Mouse (Mus musculus) kidney, adult 9 months (tissue): ENCODE results near the gene Taf4.

ENCODE experiments used
- DNase-seq: peaks from one replicate; pipeline ENCODE4 v3.0.0; 2022

Gene Taf4

DNA sequence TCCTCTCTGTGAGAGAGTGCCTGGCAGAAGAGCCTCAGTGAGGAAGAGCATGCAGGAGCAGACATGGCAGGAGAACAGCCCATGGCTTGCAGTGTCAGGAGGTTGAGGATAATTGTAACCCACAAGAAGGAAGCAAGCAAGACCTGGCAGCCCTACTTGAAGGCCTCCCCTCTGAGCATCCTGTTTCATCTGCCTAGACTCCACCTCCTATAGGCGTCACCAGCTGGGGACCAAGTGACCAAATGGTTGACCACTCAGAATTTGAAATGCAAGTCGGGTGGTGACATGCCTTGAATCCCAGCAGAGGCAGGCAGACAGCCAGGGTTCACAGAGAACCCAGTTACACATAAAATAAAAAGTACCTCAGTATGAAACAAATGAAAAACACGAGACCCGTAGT is 4.2 kb upstream of the Taf4 start:
- DNase-seq = no peak

DNA sequence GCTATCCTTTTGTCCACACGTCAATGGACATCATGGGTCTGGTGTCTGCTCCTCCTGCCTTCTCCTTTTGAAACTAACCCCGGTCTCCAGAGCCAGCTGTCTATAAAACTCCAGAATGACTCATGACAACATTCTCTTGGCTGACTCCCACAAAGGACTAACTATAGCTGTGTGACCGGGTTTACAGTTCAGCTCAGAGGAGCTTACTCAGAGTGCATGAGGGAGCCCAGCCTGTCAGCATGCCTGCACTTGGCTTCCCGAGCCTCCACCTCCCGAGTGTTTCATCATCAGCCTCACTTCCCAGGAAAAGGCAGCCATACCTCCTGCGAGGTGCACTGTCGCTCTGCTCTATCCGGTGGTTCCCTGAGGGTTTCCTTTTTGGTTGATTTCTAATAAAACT is 3.4 kb upstream of the Taf4 start:
- DNase-seq = no peak

DNA sequence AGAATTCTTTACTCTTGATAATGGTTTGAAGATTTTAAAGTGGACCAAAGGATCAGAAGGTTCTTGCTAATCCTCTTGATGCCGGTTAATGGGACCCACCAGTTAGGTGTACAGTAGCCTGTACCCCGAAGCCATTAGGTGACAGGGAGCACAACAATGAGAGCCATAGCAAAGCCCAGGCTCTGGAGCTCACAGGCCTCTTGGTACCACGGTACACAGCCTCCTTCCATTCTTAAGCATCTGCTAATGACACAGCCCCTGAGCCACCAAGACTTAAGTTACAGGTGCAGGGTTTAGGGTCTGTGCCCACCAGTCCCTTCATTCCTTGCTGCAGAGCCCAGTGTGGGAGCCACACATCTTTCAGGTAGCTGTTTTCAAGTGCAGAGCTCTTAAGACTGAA is 1.8 kb upstream of the Taf4 start:
- no peak for DNase-seq

DNA sequence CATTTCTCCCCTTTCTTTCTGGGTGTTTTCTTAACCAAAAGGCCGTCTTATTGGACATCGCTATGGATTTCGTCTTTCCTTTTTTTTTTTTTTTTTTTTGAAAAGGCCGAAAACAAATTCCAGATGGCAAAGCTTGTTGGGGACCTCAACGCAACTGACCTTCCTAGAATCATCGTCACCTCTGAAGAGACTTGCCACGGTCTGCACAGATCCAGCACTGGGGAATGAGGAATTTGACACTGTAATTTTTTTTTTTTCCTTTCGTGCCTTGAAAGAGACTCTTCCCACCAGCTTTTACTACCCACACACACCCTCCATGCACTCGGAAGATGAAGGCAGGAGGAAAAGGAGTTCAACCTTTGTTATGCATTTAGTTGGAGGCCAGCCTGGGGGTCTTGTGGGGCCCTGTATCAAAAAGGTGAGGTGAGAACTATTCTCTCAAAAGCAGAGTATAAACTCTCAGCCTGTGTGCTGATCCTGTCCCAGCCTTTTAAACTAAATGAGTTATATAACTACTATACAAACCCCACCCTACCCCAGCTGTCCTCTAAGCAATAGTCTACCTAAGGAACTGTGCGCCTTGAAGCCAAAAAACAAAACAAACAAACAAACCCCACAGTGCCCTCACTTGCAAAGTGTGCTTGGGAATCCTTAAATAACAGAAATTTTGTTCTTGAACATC is 1.0 kb upstream of the Taf4 start:
- peak; percentile 24 for DNase-seq

DNA sequence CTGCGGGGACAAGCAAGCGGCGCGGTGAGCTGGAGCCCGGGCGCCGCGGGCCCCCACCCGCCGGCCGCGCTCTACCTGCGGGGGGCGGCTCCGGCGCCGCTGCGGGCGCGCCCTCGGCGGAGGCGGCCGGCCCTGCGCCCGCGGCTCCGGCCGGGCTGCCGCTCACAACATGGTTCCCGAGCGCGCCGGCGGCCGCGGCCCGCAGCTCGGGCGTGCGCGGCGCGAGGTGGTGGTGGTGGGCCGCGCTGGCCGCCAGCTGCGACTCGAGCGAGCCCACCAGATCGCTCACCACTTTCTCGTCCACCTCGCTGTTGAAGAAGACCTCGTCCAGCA is 185 bp downstream of the Taf4 start:
- no peak for DNase-seq

DNA sequence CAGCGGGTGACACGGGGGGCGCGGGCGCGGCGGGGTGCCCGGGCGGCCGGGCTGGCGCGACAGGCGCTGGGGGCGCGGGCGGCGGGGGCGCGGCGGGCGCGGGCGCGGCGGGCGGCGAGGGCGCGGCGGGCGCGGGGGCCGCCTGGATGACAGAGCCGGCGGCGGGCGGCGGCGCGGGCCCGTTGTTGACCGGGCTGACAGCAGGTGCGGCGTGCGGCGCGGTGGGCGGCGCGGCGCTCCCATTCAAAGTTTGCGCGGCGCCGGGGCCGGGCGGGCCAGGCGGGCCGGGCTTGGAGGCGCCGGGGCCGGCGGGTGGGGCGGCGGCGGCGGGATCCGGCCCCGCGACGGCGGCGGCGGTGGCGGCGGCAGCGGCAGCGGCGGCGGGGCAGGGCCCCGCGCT is 595 bp downstream of the Taf4 start:
- no peak for DNase-seq

DNA sequence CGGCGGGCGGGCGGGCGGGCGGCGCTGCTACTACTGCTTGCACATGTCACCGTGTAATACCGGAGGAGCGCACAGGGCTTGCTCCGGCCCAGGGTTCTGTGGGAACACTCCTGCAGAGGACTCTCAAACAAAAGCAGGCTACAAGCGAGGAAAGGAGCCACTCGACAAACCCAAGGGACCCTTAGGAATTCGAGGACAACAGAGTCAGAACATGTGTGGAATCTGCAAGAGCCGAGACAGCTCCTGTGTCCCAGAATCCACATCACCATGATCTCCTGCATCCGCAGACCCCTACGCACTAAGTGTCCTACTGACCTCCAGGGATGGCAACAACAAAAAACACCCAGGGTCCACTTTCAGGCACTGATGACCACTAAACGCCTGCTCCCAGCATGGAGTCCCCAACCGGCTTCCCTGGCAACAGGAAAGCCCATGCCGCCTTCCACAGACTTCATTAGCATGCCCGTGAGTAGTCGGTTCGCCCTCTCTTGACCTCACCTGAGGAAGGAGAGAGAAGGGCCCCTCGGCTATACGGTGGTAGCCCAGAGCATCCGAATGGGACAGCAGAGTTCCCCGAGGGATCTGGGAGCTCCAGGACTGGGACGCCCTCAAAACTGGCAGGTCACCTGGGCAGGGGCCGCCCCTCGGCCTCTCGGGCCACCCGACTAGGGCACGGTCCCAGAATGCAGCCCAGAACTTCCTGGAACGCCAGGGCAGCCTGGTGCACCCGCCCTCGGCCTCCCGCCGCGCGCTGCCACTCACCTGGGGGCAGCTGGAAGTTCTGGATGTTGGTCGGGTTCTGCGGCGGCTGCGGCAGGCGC is 1.6 kb downstream of the Taf4 start:
- peak; percentile 54 for DNase-seq

DNA sequence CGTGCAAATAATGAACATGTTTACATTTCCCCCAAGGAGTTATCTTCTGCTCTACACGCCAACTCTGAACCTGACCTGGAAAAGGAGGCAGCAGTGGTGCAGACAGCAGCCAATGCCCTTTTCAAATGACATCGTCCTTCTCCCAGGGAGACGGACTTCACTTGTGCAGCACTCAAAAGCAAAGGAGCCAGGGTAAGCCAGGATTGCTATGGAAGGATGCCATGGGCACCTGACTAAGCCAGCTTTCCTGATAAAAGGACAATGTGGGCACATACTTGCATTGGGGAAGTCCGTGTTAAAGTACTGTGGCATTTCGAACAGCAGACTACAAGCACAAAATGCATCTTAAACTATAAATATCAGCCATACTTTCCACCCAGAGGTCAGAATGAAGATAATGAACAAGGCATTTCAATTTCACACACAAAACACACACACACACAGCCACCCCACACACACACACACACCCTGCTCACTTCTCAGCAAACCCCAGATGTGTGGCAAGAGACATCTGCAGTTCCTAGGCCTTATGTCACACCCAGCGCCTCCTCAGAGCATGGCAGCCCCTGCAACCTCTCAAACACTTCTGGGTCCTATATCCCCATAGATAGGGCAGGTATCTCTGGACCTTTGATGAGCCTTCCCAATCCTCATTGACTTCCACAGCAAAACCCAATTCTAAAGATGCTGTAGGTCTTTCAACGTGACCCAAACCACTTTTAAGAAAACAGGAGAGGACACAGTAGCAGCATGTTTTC is 2.4 kb downstream of the Taf4 start:
- DNase-seq = peak; percentile 22

DNA sequence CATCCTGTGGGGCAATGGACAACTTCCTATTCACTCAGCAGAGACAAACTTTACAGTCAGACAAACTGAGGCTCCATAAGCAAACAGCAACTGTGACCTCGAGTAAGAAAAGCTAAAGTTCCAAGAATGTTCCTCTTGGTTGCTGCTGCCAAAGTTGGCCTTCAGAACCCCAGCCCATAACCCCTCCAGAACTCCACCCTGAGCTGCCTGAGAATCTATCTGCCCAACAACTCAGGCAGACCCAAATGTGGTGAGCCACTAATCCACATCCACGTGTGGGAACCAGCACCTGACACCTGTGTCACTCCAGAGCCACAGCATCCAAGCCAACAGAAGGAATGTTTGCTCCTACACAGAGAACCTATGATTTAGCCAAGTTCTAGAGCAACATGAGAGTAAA is 4.0 kb downstream of the Taf4 start:
- DNase-seq = no peak

DNA sequence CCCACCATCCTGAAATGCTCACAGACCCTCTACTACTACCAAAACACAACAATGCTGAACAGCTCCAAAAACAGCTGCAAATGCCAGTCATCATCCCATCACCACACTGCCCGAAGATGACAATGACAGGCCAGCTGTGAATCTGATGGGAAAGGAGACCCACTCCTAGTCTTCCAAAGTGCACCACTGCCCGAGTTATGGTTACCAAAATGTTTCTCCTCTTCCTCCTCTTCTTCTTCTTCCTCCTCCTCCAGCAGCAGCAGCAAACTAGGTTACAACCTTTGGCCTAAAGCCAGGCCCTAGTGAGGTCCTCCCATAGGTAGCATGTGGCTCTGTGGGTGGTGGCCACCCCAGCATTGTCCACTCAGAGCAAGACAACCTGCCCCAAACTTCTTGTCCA is 4.6 kb downstream of the Taf4 start:
- DNase-seq = no peak

DNA sequence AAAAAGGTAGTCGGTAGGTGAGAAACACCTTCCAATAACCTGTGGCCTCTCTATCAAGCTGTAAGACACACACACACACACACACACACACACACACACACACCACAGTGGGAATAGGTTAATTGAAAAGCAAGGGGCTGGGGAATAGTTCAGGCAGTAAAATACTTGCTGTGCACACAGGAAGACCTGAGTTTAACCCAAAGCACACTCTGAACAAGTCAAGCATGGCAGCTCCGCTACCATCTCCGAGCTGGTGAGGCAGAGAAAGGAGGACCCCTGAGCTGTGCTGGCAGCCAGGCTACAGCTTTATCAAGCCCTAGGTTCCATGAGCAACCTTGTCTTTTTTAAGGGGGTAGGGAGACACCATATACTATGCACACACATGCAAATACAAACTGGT is 7.3 kb downstream of the Taf4 start:
- DNase-seq = no peak

DNA sequence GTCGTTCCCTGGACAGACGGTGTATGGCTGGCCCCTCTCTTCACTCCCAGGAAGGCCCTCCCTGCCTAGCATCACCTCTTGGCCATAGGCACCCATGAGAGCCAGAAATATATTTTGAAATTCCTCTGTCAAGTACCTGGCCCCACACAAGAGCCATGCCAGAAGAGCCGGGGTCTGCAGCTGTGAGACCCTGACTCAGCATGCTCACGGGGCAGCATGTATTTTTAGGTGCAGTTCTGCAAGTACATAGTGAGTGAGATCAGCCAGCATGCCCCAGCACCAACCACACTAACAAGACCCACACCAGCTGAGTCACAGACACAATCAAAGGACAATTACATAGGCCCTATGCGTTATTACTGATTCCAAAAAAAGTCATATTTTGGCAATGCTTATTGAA is 8.8 kb downstream of the Taf4 start:
- DNase-seq = no peak

DNA sequence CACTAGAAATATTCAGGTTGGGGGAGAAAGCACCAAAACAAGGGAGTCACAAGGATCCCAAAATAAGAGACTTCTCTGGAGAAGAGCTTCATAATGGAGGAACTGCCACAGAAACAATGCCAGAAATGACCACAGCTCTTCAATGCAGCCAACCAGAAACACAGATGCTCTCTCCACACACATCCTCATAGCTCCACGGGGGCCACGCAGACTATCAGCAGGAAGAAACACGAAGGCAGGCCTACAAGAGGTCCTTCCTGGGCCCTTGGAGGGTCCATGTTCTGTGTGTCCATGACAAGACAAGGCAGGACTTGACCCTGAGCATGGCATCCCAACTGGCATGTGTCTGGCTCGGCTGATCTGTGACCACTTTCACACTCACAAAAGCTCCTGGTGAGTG is 15.0 kb downstream of the Taf4 start:
- DNase-seq = no peak

DNA sequence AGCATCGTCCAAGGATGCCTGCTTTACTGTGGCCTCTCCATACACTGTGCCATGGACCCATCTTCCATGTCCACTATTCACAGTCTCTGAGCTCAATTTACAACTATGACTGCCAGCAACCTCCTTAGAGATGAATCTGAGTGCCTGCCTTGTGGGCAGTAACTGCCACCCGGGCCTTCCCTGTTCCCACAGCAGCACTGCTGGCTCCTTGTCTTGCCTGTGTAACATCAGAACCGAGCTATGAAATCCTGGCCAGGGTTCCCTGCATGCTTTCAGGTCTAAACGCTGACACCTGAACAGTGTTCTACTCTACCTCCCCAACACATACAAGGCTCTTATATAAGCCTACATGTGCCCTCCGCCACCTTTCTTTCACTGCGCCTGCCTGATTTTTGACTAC is 16.1 kb downstream of the Taf4 start:
- DNase-seq = no peak

DNA sequence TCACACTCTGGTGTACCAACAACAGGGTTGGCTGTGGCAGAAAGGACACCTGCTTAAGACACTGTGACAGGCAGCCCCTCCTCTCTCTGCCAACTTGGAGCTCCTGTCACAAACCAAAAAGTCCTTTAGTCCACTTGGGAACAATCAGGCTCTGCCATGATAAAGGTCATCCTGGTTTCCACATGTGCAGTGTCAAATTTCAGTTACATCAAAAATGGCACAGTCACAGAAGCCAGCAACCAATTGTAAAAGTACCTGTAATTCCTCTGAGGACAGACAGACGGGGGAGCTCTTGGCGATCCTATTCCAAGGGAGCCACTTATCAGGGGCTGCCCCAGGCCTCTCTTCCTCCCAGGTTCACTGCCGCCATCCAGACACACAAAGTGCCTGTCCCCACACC is 17.1 kb downstream of the Taf4 start:
- no peak for DNase-seq

DNA sequence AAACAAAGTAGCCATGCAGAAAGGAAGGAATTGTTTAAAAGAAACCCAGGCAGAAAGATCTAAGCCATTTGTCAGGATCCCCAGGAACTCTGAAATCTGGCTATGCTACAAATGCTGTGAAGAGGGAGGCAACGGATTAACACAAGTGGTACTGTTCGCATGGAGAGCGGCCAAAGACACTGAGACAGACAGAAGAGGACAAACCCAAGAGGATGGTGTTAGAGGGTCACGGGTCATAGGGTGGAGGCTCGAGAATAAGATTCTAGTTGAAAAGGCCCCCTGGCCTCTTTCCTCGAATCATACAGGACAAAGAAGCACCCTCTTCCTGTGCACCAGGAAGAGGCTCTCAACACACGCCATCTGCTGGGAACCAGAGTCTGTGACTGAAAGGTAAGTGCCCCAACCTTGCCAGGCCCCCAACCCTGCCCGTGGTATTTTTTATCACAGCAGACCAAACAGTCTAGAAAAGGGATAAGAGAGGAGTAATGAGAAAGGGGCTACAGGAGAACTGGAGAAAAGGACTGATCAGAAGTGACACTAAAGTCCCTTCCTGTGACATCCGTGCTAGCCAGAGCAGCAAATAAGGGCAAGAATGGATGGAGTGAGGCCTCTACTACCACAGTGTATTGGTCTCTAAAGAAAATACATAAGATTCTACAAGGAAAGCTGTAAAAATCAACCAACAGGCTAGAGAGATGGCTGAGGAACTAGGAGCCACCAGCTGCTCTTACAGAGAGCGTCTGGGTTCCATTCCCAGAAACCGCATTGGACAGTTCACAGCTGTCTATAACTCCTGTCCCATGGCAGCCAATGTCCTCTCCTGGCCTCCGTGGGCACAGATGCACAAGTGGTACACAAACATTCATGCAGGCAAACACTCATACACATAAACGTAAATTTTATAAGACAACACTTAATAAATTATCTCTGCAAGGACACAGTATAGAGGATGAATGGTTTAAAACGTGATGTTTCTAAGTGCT is 24.6 kb downstream of the Taf4 start:
- DNase-seq = no peak

DNA sequence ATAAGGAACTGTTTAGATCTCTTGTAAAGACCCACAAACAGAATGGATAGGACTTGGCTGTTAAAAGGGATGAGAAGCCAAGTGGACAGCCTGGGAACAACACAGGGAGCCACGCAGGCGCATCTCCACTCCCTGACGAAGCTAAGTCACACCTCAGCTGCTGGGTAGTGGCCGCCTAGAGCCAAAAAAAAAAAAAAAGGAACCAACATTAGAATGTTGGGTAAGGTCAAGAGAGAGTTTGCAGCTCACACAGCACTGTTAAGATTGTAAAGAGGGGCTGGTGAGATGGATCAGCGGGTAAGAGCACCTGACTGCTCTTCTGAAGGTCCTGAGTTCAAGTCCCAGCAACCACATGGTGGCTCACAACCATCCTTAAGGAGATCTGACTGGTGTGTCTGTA is 27.6 kb downstream of the Taf4 start:
- DNase-seq = no peak

DNA sequence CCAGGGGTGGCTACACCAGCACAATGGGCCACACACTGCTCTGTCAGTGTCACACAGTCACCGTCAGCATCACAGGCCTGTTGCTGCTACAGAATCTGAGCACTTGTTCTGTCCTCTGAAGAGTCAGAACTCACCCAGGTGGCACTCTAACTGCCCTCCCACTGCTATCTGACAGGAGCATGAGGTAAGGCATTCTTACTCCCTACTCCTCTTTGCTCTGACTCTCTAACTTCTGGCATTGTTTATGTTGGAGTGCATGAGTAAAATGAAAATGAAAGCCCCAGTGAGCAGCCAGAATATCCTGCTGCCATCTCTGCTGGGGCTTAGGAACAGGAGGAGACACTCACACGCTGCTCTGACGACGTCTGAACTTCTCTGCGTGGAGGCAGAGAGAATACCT is 28.8 kb downstream of the Taf4 start:
- DNase-seq = no peak

DNA sequence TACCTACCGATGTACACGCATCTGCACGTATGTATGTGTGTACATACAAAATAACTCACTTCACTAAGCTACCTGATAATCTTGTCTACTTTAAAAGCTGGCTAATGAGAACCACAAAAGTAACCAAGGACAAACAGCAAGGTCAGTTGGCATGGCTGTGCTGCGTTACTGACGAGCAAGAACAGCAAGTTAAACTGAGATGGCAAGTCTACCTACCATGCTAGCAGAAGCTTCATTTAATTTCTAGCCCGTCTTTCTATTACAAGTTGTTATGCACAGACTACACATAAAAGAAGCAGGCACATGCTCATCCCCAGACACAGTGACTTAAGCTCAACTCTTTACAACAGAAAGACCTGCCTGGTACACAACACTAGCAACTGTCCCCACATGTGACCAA is 29.9 kb downstream of the Taf4 start:
- DNase-seq = no peak

DNA sequence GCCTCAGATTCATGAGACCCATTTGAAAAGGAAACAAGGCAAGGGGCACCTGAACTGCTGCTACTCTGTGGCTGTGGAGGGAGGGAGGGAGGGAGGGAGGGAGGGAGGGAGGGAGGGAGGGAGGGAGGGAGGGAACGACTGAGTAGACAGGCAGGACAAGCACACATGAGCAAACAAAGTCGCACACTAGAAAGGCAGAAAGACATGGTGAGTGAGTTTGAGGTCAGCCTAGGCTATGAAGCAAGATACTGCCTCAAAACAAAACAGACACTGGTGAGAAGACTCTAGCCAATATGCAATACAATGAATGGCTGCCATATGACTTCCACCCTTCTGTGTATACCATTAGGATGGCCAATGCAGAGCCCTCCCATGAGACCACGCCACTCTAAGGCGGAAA is 31.4 kb downstream of the Taf4 start:
- DNase-seq = no peak

DNA sequence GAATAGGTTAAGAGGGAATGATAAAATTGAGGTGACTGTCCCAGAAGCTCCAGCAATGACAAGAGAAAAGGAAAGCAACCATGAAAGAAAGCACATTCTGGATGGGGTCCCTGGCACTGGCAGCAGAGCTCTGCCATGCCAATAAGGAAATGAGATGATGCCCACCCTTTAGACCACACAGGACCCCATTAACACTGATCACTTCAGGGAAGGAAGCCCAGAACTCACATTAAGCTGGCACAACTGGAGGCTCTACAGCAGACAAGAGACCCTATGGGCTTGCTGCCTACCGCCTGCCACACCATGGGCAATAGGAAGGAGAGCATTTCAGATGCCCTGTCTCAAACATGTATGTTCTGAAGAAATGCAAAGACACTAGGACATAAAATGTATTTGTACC is 34.8 kb downstream of the Taf4 start:
- no peak for DNase-seq

DNA sequence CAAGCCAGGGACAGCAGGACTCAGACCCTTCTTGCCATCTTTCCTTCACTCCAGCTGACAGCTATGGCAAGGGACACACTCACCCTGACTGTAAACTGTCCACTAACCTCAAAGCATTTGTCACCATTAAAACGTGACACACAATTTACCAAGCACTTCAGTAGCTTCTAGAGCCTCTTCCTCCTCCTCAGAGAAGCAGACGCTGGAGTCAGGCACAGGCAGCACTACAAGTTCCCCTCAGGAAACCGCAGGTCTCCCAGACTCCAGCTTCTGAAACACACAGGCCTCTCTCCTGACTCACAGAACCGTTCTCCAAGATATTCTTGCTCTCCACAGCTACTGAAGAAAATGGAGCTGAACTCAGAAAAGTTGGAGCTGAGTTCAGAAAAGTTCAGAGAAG is 39.4 kb downstream of the Taf4 start:
- no peak for DNase-seq

DNA sequence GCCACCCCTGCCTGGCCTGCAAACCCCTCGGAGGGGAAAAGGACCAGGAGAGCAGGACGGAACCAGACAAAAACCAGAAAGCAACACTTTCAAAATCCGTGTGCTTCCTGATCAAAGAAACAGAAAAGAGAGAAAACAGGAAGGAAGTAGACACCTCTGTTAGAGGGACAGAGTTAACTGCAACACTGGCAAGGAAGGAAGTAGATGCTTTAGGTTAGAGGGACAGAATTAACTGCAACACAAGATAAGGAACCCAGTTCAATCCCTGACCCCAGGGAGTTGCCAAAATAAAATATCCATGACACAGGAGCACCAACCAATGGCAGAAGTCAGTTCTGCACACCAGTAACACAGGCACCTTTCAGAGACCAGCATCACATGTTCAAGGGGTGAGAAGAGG is 42.3 kb downstream of the Taf4 start:
- DNase-seq = no peak
